Mouse (Mus musculus) hindbrain, embryonic 14.5 days (tissue): ENCODE results near the gene Olfr175-ps1. TPM values are rescaled to one million over a fixed set of nuclear protein-coding genes. Genes with fewer than 3 reads are reported as not detected.

Experiments used
- ATAC-seq: fragments of 200-750 bp; cut with Nextera tagmentation; 2 replicates; pipeline ENCODE4 v1.8.0; 2017; ENCODE audit warnings: moderate number of reproducible peaks, mild to moderate bottlenecking, moderate TSS enrichment, moderate library complexity; ENCODE audit not compliant: low FRiP score
- DNase-seq: peaks from one replicate; pipeline ENCODE4 v3.0.0-alpha.2; 2015; ENCODE audit warnings: low spot score
- H3K27ac ChIP-seq: fragments of 300-500 bp; sonication (generic); 2 replicates; pipeline ENCODE4 v1.5.1; 2014; ENCODE audit warnings: mild to moderate bottlenecking, moderate library complexity
- H3K27me3 ChIP-seq: fragments of 300-500 bp; sonication (generic); 2 replicates; pipeline ENCODE4 v1.6.1; 2014; ENCODE audit warnings: mild to moderate bottlenecking, low read length, mixed read lengths; ENCODE audit not compliant: control insufficient read depth, insufficient read depth
- H3K36me3 ChIP-seq: fragments of 300-500 bp; sonication (generic); replicated peaks from 2 replicates; pipeline ENCODE4 v1.6.1; 2014; ENCODE audit not compliant: control insufficient read depth, insufficient read depth
- H3K4me1 ChIP-seq: fragments of 300-500 bp; sonication (generic); replicated peaks from 2 replicates; pipeline ENCODE4 v1.6.1; 2014; ENCODE audit warnings: antibody characterized with exemption, low read length, mixed read lengths; ENCODE audit not compliant: control insufficient read depth, insufficient read depth
- H3K4me2 ChIP-seq: fragments of 300-500 bp; sonication (generic); replicated peaks from 2 replicates; pipeline ENCODE4 v1.6.1; 2014; ENCODE audit warnings: mild to moderate bottlenecking, moderate library complexity
- H3K4me3 ChIP-seq: fragments of 300-500 bp; sonication (generic); replicated peaks from 2 replicates; pipeline ENCODE4 v1.5.1; 2014; ENCODE audit warnings: mild to moderate bottlenecking, low read length
- H3K9ac ChIP-seq: fragments of 300-500 bp; sonication (generic); 2 replicates; pipeline ENCODE4 v1.6.1; 2014
- H3K9me3 ChIP-seq: fragments of 300-500 bp; sonication (generic); 2 replicates; pipeline ENCODE4 v1.6.1; 2016; ENCODE audit warnings: low read length; ENCODE audit not compliant: control insufficient read depth
- WGBS: fragments of 180-500 bp; shearing (Covaris S2); extraction: QIAGEN DNeasy Blood & Tissue Kit; methylation state at CpG from one replicate; pipeline ENCODE4 v1.1.7; 2014; 5-methylcytosine and 5-hydroxymethylcytosine counted together
- polyA plus RNA-seq: library from polyadenylated mRNA; unstranded; fragments of >200 nt; fragmentation: Nextera tagmentation; extraction: Ambion mirVana; gene quantifications from 2 replicates; pipeline ENCODE4 v1.2.1, GENCODE M21; 2014

Gene Olfr175-ps1
- not detected in 2 replicates for polyA plus RNA-seq

GRCm38 (mm10) chr16:58826732-58827319 is at the start of gene Olfr175-ps1:
Gene Olfr175-ps1 (minus strand): TSS chr16:58826782.
- no peak within 1 kb of the TSS for H3K27ac ChIP-seq
- ATAC-seq (no peak), DNase-seq (no peak)
- H3K9ac ChIP-seq, result no peak within 1 kb of the TSS
- H3K9me3 ChIP-seq, result 0 out of 2 replicates have a peak, but pooled peaks cover 3% of the 10 kb centered on the region
- no peaks in the 10 kb centered on the region for H3K27me3 ChIP-seq
- no peaks in the 10 kb centered on the region for H3K4me1 ChIP-seq
- no peaks in the 10 kb centered on the region for H3K36me3 ChIP-seq
- H3K4me3 ChIP-seq, result no peak within 1 kb of the TSS
- 90% methylated on average over 1 of the region's 1 CpGs for WGBS
- H3K4me2 ChIP-seq, result no peak within 1 kb of the TSS

DNA sequence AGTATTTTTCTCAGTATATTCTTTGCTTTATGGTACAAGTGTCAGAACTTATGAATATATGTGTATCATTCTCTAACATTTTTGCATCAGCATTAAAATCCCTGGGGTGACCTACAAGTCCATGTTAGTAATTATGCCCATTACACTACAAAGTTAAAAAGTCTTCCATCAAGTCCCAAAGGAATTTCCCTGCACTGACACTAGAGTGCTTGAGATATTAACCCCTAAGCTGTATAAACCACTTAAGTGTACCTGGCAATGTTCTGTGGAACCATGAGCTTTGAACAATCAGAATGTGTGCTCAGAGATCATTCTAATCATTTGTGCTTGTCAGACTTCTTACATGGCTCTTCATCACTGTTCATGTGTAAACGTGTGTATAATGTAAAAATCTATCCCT is 48.1 kb upstream of the Olfr175-ps1 start, which contains the start of gene Olfr177:
Gene Olfr177, minus strand, starts transcription at position 101 of the 400 bp plus-strand sequence.
- WGBS, result 59% methylated on average over 1 of the region's 1 CpGs
- H3K4me3 ChIP-seq, result no peak within 1 kb of the TSS
- no peak within 1 kb of the TSS for H3K9ac ChIP-seq
- no peak within 1 kb of the TSS for H3K4me2 ChIP-seq
- no peaks in the 10 kb centered on the region for H3K27me3 ChIP-seq
- H3K36me3 ChIP-seq, result no peaks in the 10 kb centered on the region
- DNase-seq (no peak), ATAC-seq (no peak)
- H3K27ac ChIP-seq, result no peak within 1 kb of the TSS
- H3K9me3 ChIP-seq, result no peaks in the 10 kb centered on the region
- H3K4me1 ChIP-seq, result no peaks in the 10 kb centered on the region

DNA sequence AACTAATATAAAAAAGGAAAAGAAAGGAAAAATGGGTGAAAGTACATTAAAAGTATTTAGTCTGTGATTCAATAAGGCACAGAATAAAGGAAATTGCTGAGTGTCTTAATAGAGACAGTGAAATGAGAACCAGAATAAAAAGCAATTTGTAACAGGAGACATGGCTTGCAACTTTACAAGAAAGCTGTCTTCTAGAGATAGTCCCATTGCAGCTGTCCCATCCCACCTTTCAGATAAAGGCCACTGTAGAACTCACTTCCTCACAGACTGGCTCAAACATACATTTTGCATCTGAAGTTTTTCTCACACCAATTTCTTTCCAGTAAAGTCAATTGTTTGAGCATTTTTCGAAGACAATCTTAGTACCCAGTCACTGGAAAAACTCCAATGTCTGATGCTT is 34.9 kb upstream of the Olfr175-ps1 start:
- no peak for DNase-seq
- Histone ChIP-seq H3K9me3 (no peaks in the 10 kb centered on the region), H3K4me3 (no peak overlapping the region), H3K27me3 (no peaks in the 10 kb centered on the region), H3K4me2 (no peak overlapping the region), H3K9ac (no peak overlapping the region), H3K36me3 (no peaks in the 10 kb centered on the region), H3K4me1 (no peaks in the 10 kb centered on the region), H3K27ac (no peak overlapping the region)
- WGBS, result 81% methylated on average over 1 of the region's 1 CpGs
- ATAC-seq, result no peak

- ATAC-seq (no peak), DNase-seq (no peak)
- H3K27me3 ChIP-seq, result no peaks in the 10 kb centered on the region
- H3K27ac ChIP-seq, result no peak overlapping the region
- H3K9me3 ChIP-seq, result no peaks in the 10 kb centered on the region
- H3K9ac ChIP-seq, result no peak overlapping the region
- H3K4me1 ChIP-seq, result no peaks in the 10 kb centered on the region
- no peak overlapping the region for H3K4me3 ChIP-seq
- 87% methylated on average over 2 of the region's 2 CpGs for WGBS
- H3K4me2 ChIP-seq, result no peak overlapping the region
- no peaks in the 10 kb centered on the region for H3K36me3 ChIP-seq
Observed at GRCm38 (mm10) chr16:58860032-58860737, 33.6 kb upstream of the Olfr175-ps1 start.

DNA sequence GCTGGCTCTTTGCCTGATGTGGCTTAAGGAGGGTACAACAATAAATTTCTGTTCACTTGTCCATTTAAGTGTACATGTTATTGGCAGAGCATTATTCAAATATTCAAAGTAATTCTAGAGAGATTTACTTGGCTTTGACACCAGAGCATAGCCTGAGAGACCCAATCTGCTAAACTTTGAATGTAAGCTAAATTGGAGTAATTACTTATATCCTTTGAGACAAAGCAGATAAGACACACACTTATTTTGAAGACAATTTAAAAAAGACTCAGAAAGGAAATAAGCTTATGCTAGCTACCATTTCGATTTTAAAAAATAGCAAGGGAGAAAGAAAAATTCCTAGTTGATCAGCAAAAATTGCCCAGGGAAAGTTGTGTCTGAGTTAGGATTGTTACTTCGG is 26.4 kb downstream of the Olfr175-ps1 start, which contains the start of gene Olfr173:
Gene Olfr173, minus strand, starts transcription at position 101 of the 400 bp plus-strand sequence.
- Histone ChIP-seq H3K4me2 (no peak within 1 kb of the TSS), H3K9me3 (no peaks in the 10 kb centered on the region), H3K27ac (no peak within 1 kb of the TSS), H3K36me3 (no peaks in the 10 kb centered on the region), H3K4me3 (no peak within 1 kb of the TSS), H3K9ac (no peak within 1 kb of the TSS), H3K4me1 (no peaks in the 10 kb centered on the region), H3K27me3 (no peaks in the 10 kb centered on the region)
- DNase-seq (no peak), ATAC-seq (no peak)
- WGBS, result 75% methylated on average over 2 of the region's 2 CpGs

Other genes starting within 250 kb of the Olfr175-ps1 start
- not detected in 2 replicates for gene Gm813, start 209.8 kb downstream of the Olfr175-ps1 start, polyA plus RNA-seq
- gene E330017A01Rik, start 188.0 kb downstream of the Olfr175-ps1 start, polyA plus RNA-seq, result not detected in 2 replicates
- 12.4 and 17.5 TPM in 2 replicates for gene Cpox, start 156.5 kb downstream of the Olfr175-ps1 start, polyA plus RNA-seq
- not detected in 2 replicates for gene Gpr15, start 107.7 kb downstream of the Olfr175-ps1 start, polyA plus RNA-seq
- gene Cldnd1, start 98.9 kb downstream of the Olfr175-ps1 start, polyA plus RNA-seq, result 152 and 174 TPM in 2 replicates
- gene Olfr172, start 63.6 kb downstream of the Olfr175-ps1 start, polyA plus RNA-seq, result not detected in 2 replicates
- gene Olfr173, start 26.5 kb downstream of the Olfr175-ps1 start, polyA plus RNA-seq, result not detected in 2 replicates
- gene Olfr177, start 48.0 kb upstream of the Olfr175-ps1 start, polyA plus RNA-seq, result not detected in 2 replicates
- gene Olfr178, start 65.3 kb upstream of the Olfr175-ps1 start, polyA plus RNA-seq, result not detected in 2 replicates
- gene Olfr181, start 102.0 kb upstream of the Olfr175-ps1 start, polyA plus RNA-seq, result not detected in 2 replicates
- gene Olfr180, start 102.6 kb upstream of the Olfr175-ps1 start, polyA plus RNA-seq, result not detected in 2 replicates
- gene Olfr183, start 168.6 kb upstream of the Olfr175-ps1 start, polyA plus RNA-seq, result not detected in 2 replicates
- not detected in 2 replicates for gene Olfr186, start 203.5 kb upstream of the Olfr175-ps1 start, polyA plus RNA-seq
- gene Olfr187, start 213.0 kb upstream of the Olfr175-ps1 start, polyA plus RNA-seq, result not detected in 2 replicates